Mouse (Mus musculus): ENCODE data around the gene Lhfp.

GRCm38 (mm10) chr3:53195666-53196107 is 154.4 kb downstream of the Lhfp start:
- no peak for TF ChIP-seq CTCF (IDR thresholded peaks at IDR 0.05; ENCODE audit: borderline replicate concordance, extremely low read depth, insufficient read depth, insufficient read length)
- TF ChIP-seq POLR2A (IDR thresholded peaks at IDR 0.05; ENCODE audit: borderline replicate concordance, extremely low read depth, insufficient read depth, insufficient read length, poor library complexity, severe bottlenecking) = no peak

Measured in brain, embryonic 14.5 days (tissue).